In the genomic region with DNA sequence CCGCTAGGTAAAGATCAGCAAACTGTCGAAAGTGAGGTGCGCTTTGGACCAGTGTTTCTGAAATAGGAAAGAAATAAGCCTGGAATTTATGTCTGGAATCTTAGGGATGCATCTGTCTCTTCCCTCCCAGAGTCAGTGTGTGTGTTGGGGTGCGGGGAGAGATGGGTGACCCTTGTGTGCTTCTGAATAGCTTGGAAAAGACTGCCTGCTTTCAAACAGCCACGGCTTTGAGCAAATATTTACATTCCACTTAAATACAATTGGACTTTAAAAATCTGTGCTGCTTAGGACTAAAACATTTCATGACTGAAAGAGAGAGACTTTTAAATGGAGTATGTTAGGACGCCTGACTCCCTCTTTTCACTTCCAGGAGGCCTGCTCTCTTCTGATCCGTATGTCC, we compare ENCODE assay signal across 23 mouse cellular contexts.
DNase-seq lines count a peak whose midpoint lies in the region; ATAC-seq and TF ChIP-seq lines count a peak whose summit lies in the region.
"Had no signal": no experiment of that assay in that cellular context is flagged by ENCODE, and none has a peak within 500 bp of the region (broad histone marks: within the 10 kb centered on the region; RNA-seq: fewer than 3 reads in every experiment).

No protein-coding gene starts in this region.

- H3K27me3 ChIP-seq in lung, embryonic 14.5 days (ENCODE audit: insufficient read depth, low read length), result no peaks in the 10 kb centered on the region
- no peaks in the 10 kb centered on the region for H3K27me3 ChIP-seq in intestine, embryonic 15.5 days (replicated peaks)
- no peaks in the 10 kb centered on the region for H3K27me3 ChIP-seq in stomach, embryonic 14.5 days (ENCODE audit: control insufficient read depth, insufficient read depth, low read length)
- no peaks in the 10 kb centered on the region for H3K27me3 ChIP-seq in forebrain, embryonic 15.5 days
- H3K27me3 ChIP-seq: forebrain, embryonic 13.5 days; kidney, embryonic 15.5 days had no signal

- H3K4me3 ChIP-seq in left cerebral cortex, adult 2 months, result no peak overlapping the region
- no peak overlapping the region for H3K4me3 ChIP-seq in lung, embryonic 14.5 days (ENCODE audit: low read depth, low read length)
- no peak overlapping the region for H3K4me3 ChIP-seq in intestine, embryonic 15.5 days (replicated peaks)
- H3K4me3 ChIP-seq in stomach, embryonic 14.5 days (ENCODE audit: low read depth, low read length), result no peak overlapping the region
- no peak overlapping the region for H3K4me3 ChIP-seq in forebrain, embryonic 15.5 days
- H3K4me3 ChIP-seq: forebrain, embryonic 13.5 days; kidney, embryonic 15.5 days had no signal

- peak overlapping the region; percentile 33 for H3K4me2 ChIP-seq in lung, embryonic 14.5 days
- H3K4me2 ChIP-seq in intestine, embryonic 15.5 days (replicated peaks), result peak overlapping the region; percentile 22
- no peak overlapping the region for H3K4me2 ChIP-seq in stomach, embryonic 14.5 days (replicated peaks; ENCODE audit: low read depth, low read length)
- H3K4me2 ChIP-seq in forebrain, embryonic 15.5 days (replicated peaks), result no peak overlapping the region
- H3K4me2 ChIP-seq: forebrain, embryonic 13.5 days; kidney, embryonic 15.5 days; midbrain, embryonic 11.5 days had no signal

- H3K36me3 ChIP-seq in lung, embryonic 14.5 days (ENCODE audit: insufficient read depth), result no peaks in the 10 kb centered on the region
- H3K36me3 ChIP-seq in intestine, embryonic 15.5 days, result no peaks in the 10 kb centered on the region
- H3K36me3 ChIP-seq in stomach, embryonic 14.5 days (ENCODE audit: control insufficient read depth, insufficient read depth, low read length), result no peaks in the 10 kb centered on the region
- no peaks in the 10 kb centered on the region for H3K36me3 ChIP-seq in forebrain, embryonic 15.5 days
- H3K36me3 ChIP-seq: kidney, embryonic 15.5 days had no signal

- 0 out of 2 replicates have a peak, but pooled peaks have one; percentile 38 for ATAC-seq in lung, embryonic 14.5 days (ENCODE audit: insufficient read depth)
- peak; percentile 48 for ATAC-seq in intestine, embryonic 15.5 days
- no peak; the same call in 1 of the 2 replicates for ATAC-seq in stomach, embryonic 14.5 days (ENCODE audit: insufficient number of reproducible peaks, insufficient read depth, low FRiP score, low read depth)
- no peak for ATAC-seq in forebrain, embryonic 15.5 days (replicated peaks)
- ATAC-seq: CD4-positive, CD25-positive, alpha-beta regulatory T cell, adult 4 months; forebrain, embryonic 13.5 days; hindbrain, embryonic 16.5 days; midbrain, embryonic 16.5 days had no signal

- TF ChIP-seq CTCF in left cerebral cortex, adult 2 months (IDR thresholded peaks at IDR 0.05), result no peak
- no peak for TF ChIP-seq CTCF in lung, embryonic 14.5 days (IDR thresholded peaks at IDR 0.05; ENCODE audit: low read depth)

- peak overlapping the region; percentile 52; the same call in 1 of the 2 replicates for H3K27ac ChIP-seq in left cerebral cortex, adult 2 months
- peak overlapping the region; percentile 75 for H3K27ac ChIP-seq in lung, embryonic 14.5 days (ENCODE audit: low read depth)
- peak overlapping the region; percentile 62 for H3K27ac ChIP-seq in intestine, embryonic 15.5 days
- H3K27ac ChIP-seq in stomach, embryonic 14.5 days (ENCODE audit: low read length), result peak overlapping the region; percentile 77
- no peak overlapping the region for H3K27ac ChIP-seq in forebrain, embryonic 15.5 days (replicated peaks)
- H3K27ac ChIP-seq: forebrain, embryonic 13.5 days; kidney, embryonic 15.5 days; liver, embryonic 14.5 days had no signal

- H3K9ac ChIP-seq in lung, embryonic 14.5 days, result no peak overlapping the region
- no peak overlapping the region for H3K9ac ChIP-seq in intestine, embryonic 15.5 days
- no peak overlapping the region for H3K9ac ChIP-seq in stomach, embryonic 14.5 days (replicated peaks; ENCODE audit: low read depth, low read length)
- no peak overlapping the region for H3K9ac ChIP-seq in forebrain, embryonic 15.5 days (replicated peaks)
- H3K9ac ChIP-seq: forebrain, embryonic 13.5 days; kidney, embryonic 15.5 days; liver, embryonic 14.5 days had no signal

- H3K9me3 ChIP-seq in lung, embryonic 14.5 days (ENCODE audit: low read depth, low read length), result no peaks in the 10 kb centered on the region
- no peaks in the 10 kb centered on the region for H3K9me3 ChIP-seq in intestine, embryonic 15.5 days
- no peaks in the 10 kb centered on the region for H3K9me3 ChIP-seq in stomach, embryonic 14.5 days (ENCODE audit: control insufficient read depth, low read depth, low read length)
- no peaks in the 10 kb centered on the region for H3K9me3 ChIP-seq in forebrain, embryonic 15.5 days
- H3K9me3 ChIP-seq: forebrain, embryonic 13.5 days; kidney, embryonic 15.5 days had no signal

- no peak for DNase-seq in left cerebral cortex, adult 2 months (ENCODE audit: extremely low spot score in 1 of 2, low spot score in 2 of 2)
- no peak for DNase-seq in left cerebral cortex, adult 9 months (ENCODE audit: low spot score in 2 of 2)
- peak; percentile 68 for DNase-seq in lung, embryonic 14.5 days
- no peak for DNase-seq in lung, adult 18-20 months
- DNase-seq in adrenal gland, adult 18-20 months (ENCODE audit: low spot score in 2 of 2), result no peak
- DNase-seq: adrenal gland, postnatal 36 days; cerebellum, adult 18-20 months; gastrocnemius, postnatal 14 days; kidney, adult 11 months; kidney, postnatal 25 days; layer of hippocampus, postnatal 36 days; right cerebral cortex, postnatal 25 days; thymus, postnatal 4 days had no signal

- WGBS in lung, embryonic 14.5 days, result 28% methylated on average over 7 of the region's 7 CpGs
- WGBS in intestine, embryonic 15.5 days, result 24% methylated on average over 7 of the region's 7 CpGs
- WGBS in stomach, embryonic 14.5 days, result 26% methylated on average over 7 of the region's 7 CpGs
- WGBS in forebrain, embryonic 15.5 days, result 75% methylated on average over 7 of the region's 7 CpGs

- intact Hi-C loops in left cerebral cortex, adult 2 months (cut with DNase I), result no loop called here

- peaks cover 27% of the 10 kb centered on the region for H3K4me1 ChIP-seq in lung, embryonic 14.5 days (ENCODE audit: insufficient read depth)
- H3K4me1 ChIP-seq in intestine, embryonic 15.5 days (replicated peaks), result peaks cover 25% of the 10 kb centered on the region
- H3K4me1 ChIP-seq in stomach, embryonic 14.5 days (ENCODE audit: control insufficient read depth, insufficient read depth, low read length), result peaks cover 28% of the 10 kb centered on the region
- no peaks in the 10 kb centered on the region for H3K4me1 ChIP-seq in forebrain, embryonic 15.5 days

Comparison
In these comparisons a context has a peak if more than half of its experiments do, and no peak if none do; other contexts are left out.
1. ATAC-seq: peak in lung, embryonic 14.5 days (single experiment) and intestine, embryonic 15.5 days (single experiment); none in stomach, embryonic 14.5 days (single experiment) and forebrain, embryonic 15.5 days (single experiment).
2. H3K4me2 ChIP-seq: peak in lung, embryonic 14.5 days (single experiment) and intestine, embryonic 15.5 days (single experiment); none in stomach, embryonic 14.5 days (single experiment) and forebrain, embryonic 15.5 days (single experiment).